Comparison of ENCODE assay signal across 9 mouse cellular contexts in genomic region chr7:93095511-93095910, GRCm38 (mm10). TPM values are rescaled to one million over a fixed set of nuclear protein-coding genes. Genes with fewer than 3 reads are reported as not detected.
DNase-seq lines count a peak whose midpoint lies in the region; ATAC-seq and TF ChIP-seq lines count a peak whose summit lies in the region.
"Had no signal": no experiment of that assay in that cellular context is flagged by ENCODE, and none has a peak within 500 bp of the region (broad histone marks: within the 10 kb centered on the region; RNA-seq: fewer than 3 reads in every experiment).

No protein-coding gene starts in this region.

- peak; percentile 47 to 50 for DNase-seq in left cerebral cortex, adult 18-20 months (ENCODE audit: low spot score in 2 of 2)
- DNase-seq in left cerebral cortex, adult 11 months (ENCODE audit: low spot score): no peak
- peak; percentile 89 for DNase-seq in kidney, postnatal 0 days (ENCODE audit: low spot score)
- DNase-seq in liver, postnatal 0 days: no peak
- DNase-seq in ovary, postnatal 36 days (ENCODE audit: low spot score): peak; percentile 27
- no peak for DNase-seq in spleen, adult 18-20 months

- 0 out of 2 replicates have a peak, but pooled peaks cover 3% of the 10 kb centered on the region for H3K27me3 ChIP-seq in heart, embryonic 12.5 days (replicated peaks)
- no peaks in the 10 kb centered on the region for H3K27me3 ChIP-seq in kidney, postnatal 0 days (ENCODE audit: insufficient read depth, low read length)
- H3K27me3 ChIP-seq in liver, postnatal 0 days (ENCODE audit: insufficient read depth, low read length): no peaks in the 10 kb centered on the region

- H3K36me3 ChIP-seq in heart, embryonic 12.5 days: no peaks in the 10 kb centered on the region
- H3K36me3 ChIP-seq in kidney, postnatal 0 days (ENCODE audit: insufficient read depth, low read length): no peaks in the 10 kb centered on the region
- no peaks in the 10 kb centered on the region for H3K36me3 ChIP-seq in liver, postnatal 0 days (replicated peaks; ENCODE audit: insufficient read depth, low read length)

- H3K4me3 ChIP-seq in heart, embryonic 12.5 days: peak overlapping the region; percentile 25; the same call in 1 of the 2 replicates
- no peak overlapping the region for H3K4me3 ChIP-seq in kidney, postnatal 0 days (replicated peaks; ENCODE audit: low read depth, low read length)
- no peak overlapping the region for H3K4me3 ChIP-seq in liver, postnatal 0 days (ENCODE audit: low read depth, low read length)

- H3K27ac ChIP-seq in heart, embryonic 12.5 days (ENCODE audit: poor library complexity, severe bottlenecking): no peak overlapping the region
- no peak overlapping the region for H3K27ac ChIP-seq in kidney, postnatal 0 days
- H3K27ac ChIP-seq in liver, postnatal 0 days (ENCODE audit: low read depth): no peak overlapping the region
- H3K27ac ChIP-seq: macrophage had no signal

- H3K4me2 ChIP-seq in heart, embryonic 12.5 days: peak overlapping the region; percentile 61
- H3K4me2 ChIP-seq in kidney, postnatal 0 days (ENCODE audit: low read length): peak overlapping the region; percentile 34
- peak overlapping the region; percentile 14; the same call in 1 of the 2 replicates for H3K4me2 ChIP-seq in liver, postnatal 0 days (ENCODE audit: low read depth, low read length)

- no peak overlapping the region for H3K9ac ChIP-seq in heart, embryonic 12.5 days
- no peak overlapping the region for H3K9ac ChIP-seq in kidney, postnatal 0 days (ENCODE audit: low read depth, low read length)
- no peak overlapping the region for H3K9ac ChIP-seq in liver, postnatal 0 days (replicated peaks)

- peak; percentile 81 for TF ChIP-seq CTCF in kidney, postnatal 0 days (IDR thresholded peaks at IDR 0.05; ENCODE audit: low read depth)
- peak; percentile 69 for TF ChIP-seq CTCF in liver, postnatal 0 days (IDR thresholded peaks at IDR 0.05; ENCODE audit: low read depth)

- no peaks in the 10 kb centered on the region for H3K9me3 ChIP-seq in heart, embryonic 12.5 days (replicated peaks)
- H3K9me3 ChIP-seq in kidney, postnatal 0 days (replicated peaks; ENCODE audit: low read length): no peaks in the 10 kb centered on the region
- no peaks in the 10 kb centered on the region for H3K9me3 ChIP-seq in liver, postnatal 0 days (ENCODE audit: low read length)

- 7% methylated on average over 8 of the region's 8 CpGs for WGBS in heart, embryonic 12.5 days
- WGBS in kidney, postnatal 0 days: 5% methylated on average over 8 of the region's 8 CpGs
- WGBS in liver, postnatal 0 days (ENCODE audit: insufficient replicate concordance): 9% methylated on average over 8 of the region's 8 CpGs

- peaks cover 9% of the 10 kb centered on the region; the same call in 1 of the 2 replicates for H3K4me1 ChIP-seq in heart, embryonic 12.5 days (replicated peaks)
- no peaks in the 10 kb centered on the region for H3K4me1 ChIP-seq in kidney, postnatal 0 days (replicated peaks; ENCODE audit: insufficient read depth, low read length)
- no peaks in the 10 kb centered on the region for H3K4me1 ChIP-seq in liver, postnatal 0 days (ENCODE audit: insufficient read depth)

- no peak for TF ChIP-seq EP300 in liver, postnatal 0 days (IDR thresholded peaks at IDR 0.05; ENCODE audit: low read depth)

- peak; percentile 71 for ATAC-seq in common myeloid progenitor, adult 5-6 weeks (replicated peaks; ENCODE audit: low read depth, poor library complexity, severe bottlenecking)
- peak; percentile 67 for ATAC-seq in heart, embryonic 12.5 days (ENCODE audit: insufficient number of reproducible peaks, low FRiP score)
- ATAC-seq in kidney, postnatal 0 days (replicated peaks; ENCODE audit: low FRiP score, low read depth): no peak; the same call in 1 of the 2 replicates
- no peak for ATAC-seq in liver, postnatal 0 days

RNA-seq across cellular contexts. Expression of gene Fam181b, which starts 15.8 kb away (rescaled TPM):
- 10 to 100 TPM; 24.7 to 26.0 TPM for total RNA-seq in left cerebral cortex, adult 18-20 months (2021)
- not detected in 2 replicates for total RNA-seq in common myeloid progenitor, adult 5-6 weeks (2017)
- 2.3 and 2.5 TPM in 2 replicates for polyA plus RNA-seq in heart, embryonic 12.5 days (2016; fragmentation: Nextera tagmentation; extraction: Ambion mirVana)
- polyA plus RNA-seq in kidney, postnatal 0 days (2015; fragmentation: Nextera tagmentation; extraction: Ambion mirVana): 2.8 and 3.9 TPM in 2 replicates
- polyA plus RNA-seq in liver, postnatal 0 days (2015; fragmentation: Nextera tagmentation; extraction: Ambion mirVana): 0.05 and 0.07 TPM in 2 replicates
- polyA plus RNA-seq: macrophage had no signal

Comparison
In these comparisons a context has a peak if more than half of its experiments do, and no peak if none do; other contexts are left out.
1. DNase-seq: peak in left cerebral cortex, adult 18-20 months (2 of 2), kidney, postnatal 0 days (single experiment) and ovary, postnatal 36 days (single experiment); none in left cerebral cortex, adult 11 months (single experiment), liver, postnatal 0 days (single experiment) and spleen, adult 18-20 months (0 of 2).
2. ATAC-seq: peak in common myeloid progenitor, adult 5-6 weeks (single experiment) and heart, embryonic 12.5 days (single experiment); none in kidney, postnatal 0 days (single experiment) and liver, postnatal 0 days (single experiment).
3. Peak in every context shown above with its lines, with median percentiles within 50 percentile points of each other: H3K4me2 ChIP-seq.